Mouse (Mus musculus): ENCODE measurements around the gene Phrf1. TPM values are rescaled to one million over a fixed set of nuclear protein-coding genes. Genes with fewer than 3 reads are reported as not detected.

Gene Phrf1
- polyA plus RNA-seq (2012; rRNA removed), result 18.9 and 22.5 TPM in 2 replicates

GRCm38 (mm10) chr7:141228279-141229067 lies at the start of gene Phrf1:
Phrf1 (plus strand) TSS chr7:141228784.
- H3K4me3 ChIP-seq (replicated peaks; ENCODE audit: extremely low read depth, low read depth, low read length), result peak within 1 kb of the TSS; percentile 70
- under 1% methylated on average over 73 of the region's 76 CpGs for WGBS
- DNase-seq, result peak; percentile 93
- peaks cover 8% of the 10 kb centered on the region for H3K4me1 ChIP-seq (ENCODE audit: control insufficient read depth, insufficient read depth, low read length)
- TF ChIP-seq CTCF (IDR thresholded peaks at IDR 0.05; ENCODE audit: insufficient read depth, low read length), result peak; percentile 69
- TF ChIP-seq POLR2A (IDR thresholded peaks at IDR 0.05; ENCODE audit: borderline replicate concordance, extremely low read depth, low read depth, low read length), result peak; percentile 81

DNA sequence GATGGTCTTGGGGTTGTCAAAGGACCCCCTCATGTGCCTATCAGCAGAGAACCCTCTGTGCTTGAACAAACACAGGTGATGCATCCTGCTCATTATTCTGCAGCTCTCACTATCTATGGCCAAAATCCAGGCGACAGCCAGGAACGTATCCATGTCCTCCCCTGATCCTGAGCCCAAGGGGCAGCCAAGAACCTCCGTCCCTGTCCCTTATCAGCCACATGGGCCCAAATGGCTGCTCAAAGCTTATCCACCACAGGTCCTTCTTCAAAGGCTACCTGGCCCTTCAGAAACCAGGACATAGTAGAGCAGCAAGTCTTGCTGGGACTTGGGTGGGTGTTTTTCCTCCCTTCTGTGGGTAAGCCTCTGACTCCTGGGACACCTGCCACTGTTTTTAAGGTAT lies 40.4 kb upstream of the Phrf1 start:
- 72% methylated on average over 3 of the region's 3 CpGs for WGBS
- TF ChIP-seq POLR2A (IDR thresholded peaks at IDR 0.05; ENCODE audit: borderline replicate concordance, extremely low read depth, low read depth, low read length), result no peak
- TF ChIP-seq CTCF (IDR thresholded peaks at IDR 0.05; ENCODE audit: insufficient read depth, low read length), result no peak
- H3K4me3 ChIP-seq (replicated peaks; ENCODE audit: extremely low read depth, low read depth, low read length), result no peak overlapping the region
- H3K4me1 ChIP-seq (ENCODE audit: control insufficient read depth, insufficient read depth, low read length), result peaks cover 10% of the 10 kb centered on the region
- no peak for DNase-seq

- Histone ChIP-seq H3K4me3 (replicated peaks; ENCODE audit: extremely low read depth, low read depth, low read length) (no peak overlapping the region), H3K4me1 (ENCODE audit: control insufficient read depth, insufficient read depth, low read length) (peaks cover 10% of the 10 kb centered on the region)
- no peak for TF ChIP-seq CTCF (IDR thresholded peaks at IDR 0.05; ENCODE audit: insufficient read depth, low read length)
- TF ChIP-seq POLR2A (IDR thresholded peaks at IDR 0.05; ENCODE audit: borderline replicate concordance, extremely low read depth, low read depth, low read length), result no peak
- 87% methylated on average over 3 of the region's 3 CpGs for WGBS
- DNase-seq, result no peak
Observed at GRCm38 (mm10) chr7:141188733-141189132, 39.9 kb upstream of the Phrf1 start.

GRCm38 (mm10) chr7:141190220-141190619 lies 38.4 kb upstream of the Phrf1 start:
- TF ChIP-seq POLR2A (IDR thresholded peaks at IDR 0.05; ENCODE audit: borderline replicate concordance, extremely low read depth, low read depth, low read length) (no peak), CTCF (IDR thresholded peaks at IDR 0.05; ENCODE audit: insufficient read depth, low read length) (no peak)
- WGBS, result 81% methylated on average over 3 of the region's 3 CpGs
- DNase-seq, result no peak
- Histone ChIP-seq H3K4me1 (ENCODE audit: control insufficient read depth, insufficient read depth, low read length) (peaks cover 10% of the 10 kb centered on the region), H3K4me3 (replicated peaks; ENCODE audit: extremely low read depth, low read depth, low read length) (no peak overlapping the region)

DNA sequence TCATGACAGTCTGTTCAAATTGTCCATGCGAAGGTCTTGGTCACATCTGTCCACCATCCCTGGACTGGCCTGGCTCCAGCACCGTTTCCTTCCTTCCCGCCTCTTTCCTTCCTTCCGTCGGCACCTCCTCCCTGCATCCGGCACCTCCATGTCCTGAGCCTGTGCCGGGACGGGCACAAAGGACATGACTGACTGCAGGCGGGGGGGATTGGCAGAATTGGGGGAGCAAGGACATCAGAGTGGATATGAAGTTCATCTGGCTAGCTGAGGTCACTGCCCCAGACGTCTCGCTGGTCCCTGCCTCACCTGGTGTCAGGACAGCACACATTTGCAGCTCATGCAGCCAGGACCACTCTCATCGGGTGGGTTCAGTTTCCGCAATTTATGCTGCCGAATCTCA lies 37.5 kb upstream of the Phrf1 start:
- no peak for TF ChIP-seq CTCF (IDR thresholded peaks at IDR 0.05; ENCODE audit: insufficient read depth, low read length)
- no peak for TF ChIP-seq POLR2A (IDR thresholded peaks at IDR 0.05; ENCODE audit: borderline replicate concordance, extremely low read depth, low read depth, low read length)
- no peak overlapping the region for H3K4me3 ChIP-seq (replicated peaks; ENCODE audit: extremely low read depth, low read depth, low read length)
- no peak for DNase-seq
- WGBS, result 67% methylated on average over 14 of the region's 14 CpGs
- peaks cover 10% of the 10 kb centered on the region for H3K4me1 ChIP-seq (ENCODE audit: control insufficient read depth, insufficient read depth, low read length)

- peaks cover 10% of the 10 kb centered on the region for H3K4me1 ChIP-seq (ENCODE audit: control insufficient read depth, insufficient read depth, low read length)
- H3K4me3 ChIP-seq (replicated peaks; ENCODE audit: extremely low read depth, low read depth, low read length), result no peak overlapping the region
- WGBS, result 88% methylated on average over 24 of the region's 24 CpGs
- no peak for DNase-seq
- TF ChIP-seq POLR2A (IDR thresholded peaks at IDR 0.05; ENCODE audit: borderline replicate concordance, extremely low read depth, low read depth, low read length) (no peak), CTCF (IDR thresholded peaks at IDR 0.05; ENCODE audit: insufficient read depth, low read length) (no peak)
Observed at GRCm38 (mm10) chr7:141191796-141192685, 36.5 kb upstream of the Phrf1 start.

GRCm38 (mm10) chr7:141192776-141193347 lies 35.7 kb upstream of the Phrf1 start:
- peak overlapping the region; percentile 79 for H3K4me3 ChIP-seq (replicated peaks; ENCODE audit: extremely low read depth, low read depth, low read length)
- TF ChIP-seq POLR2A (IDR thresholded peaks at IDR 0.05; ENCODE audit: borderline replicate concordance, extremely low read depth, low read depth, low read length) (peak; percentile 43; the same call in 1 of the 2 replicates), CTCF (IDR thresholded peaks at IDR 0.05; ENCODE audit: insufficient read depth, low read length) (no peak)
- DNase-seq, result peak; percentile 66
- H3K4me1 ChIP-seq (ENCODE audit: control insufficient read depth, insufficient read depth, low read length), result peaks cover 10% of the 10 kb centered on the region
- 26% methylated on average over 12 of the region's 12 CpGs for WGBS

- TF ChIP-seq CTCF (IDR thresholded peaks at IDR 0.05; ENCODE audit: insufficient read depth, low read length) (no peak), POLR2A (IDR thresholded peaks at IDR 0.05; ENCODE audit: borderline replicate concordance, extremely low read depth, low read depth, low read length) (no peak)
- Histone ChIP-seq H3K4me1 (ENCODE audit: control insufficient read depth, insufficient read depth, low read length) (peaks cover 10% of the 10 kb centered on the region), H3K4me3 (replicated peaks; ENCODE audit: extremely low read depth, low read depth, low read length) (peak overlapping the region; percentile 79)
- 1% methylated on average over 43 of the region's 43 CpGs for WGBS
- peak; percentile 67 for DNase-seq
Observed at GRCm38 (mm10) chr7:141193348-141193856, 35.2 kb upstream of the Phrf1 start.

DNA sequence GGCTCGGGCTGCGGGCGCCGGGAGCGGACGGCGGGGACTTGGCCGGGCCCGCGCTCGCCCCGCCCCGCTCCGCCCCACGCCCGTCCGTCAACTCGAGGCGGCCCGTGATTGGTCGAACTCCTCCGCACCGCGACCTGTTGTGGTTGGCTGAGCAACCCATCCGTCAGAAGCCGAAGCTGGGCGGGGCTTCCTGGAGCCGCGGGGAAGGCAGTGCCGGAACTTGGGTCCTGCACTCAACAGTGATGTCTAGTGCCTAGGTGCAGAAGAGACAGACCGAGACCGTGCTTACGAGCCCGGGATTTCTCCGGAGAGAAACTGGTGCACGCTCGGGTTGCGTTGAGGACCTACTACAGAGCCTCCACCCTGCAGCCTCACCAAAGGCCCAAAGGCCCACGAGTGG lies 34.6 kb upstream of the Phrf1 start, which contains the start of the genes Hras and Lrrc56:
Gene Hras (minus strand): TSS at position 58 of the 400 bp plus-strand sequence.
Gene Lrrc56 (plus strand): TSS at position 210 of the 400 bp plus-strand sequence.
- no peak for TF ChIP-seq CTCF (IDR thresholded peaks at IDR 0.05; ENCODE audit: insufficient read depth, low read length)
- TF ChIP-seq POLR2A (IDR thresholded peaks at IDR 0.05; ENCODE audit: borderline replicate concordance, extremely low read depth, low read depth, low read length), result peak; percentile 95; the same call in 1 of the 2 replicates
- Histone ChIP-seq H3K4me1 (ENCODE audit: control insufficient read depth, insufficient read depth, low read length) (peaks cover 10% of the 10 kb centered on the region), H3K4me3 (replicated peaks; ENCODE audit: extremely low read depth, low read depth, low read length) (peak within 1 kb of the TSS; percentile 85)
- WGBS, result under 1% methylated on average over 39 of the region's 39 CpGs
- peak; percentile 98 for DNase-seq
